Mouse (Mus musculus): ENCODE data around the gene Scn9a.

GRCm38 (mm10) chr2:66436286-66436685, 198.5 kb downstream of the Scn9a start:
- TF ChIP-seq E2F4 (IDR thresholded peaks at IDR 0.05; ENCODE audit: insufficient read depth) (no peak), MYOG (IDR thresholded peaks at IDR 0.05; ENCODE audit: control insufficient read depth in 1 of 3, insufficient read depth in 1 of 3, insufficient read length in 2 of 3, low read depth in 2 of 3) (no peak), POLR2A (IDR thresholded peaks at IDR 0.05; ENCODE audit: insufficient read length, low read depth) (no peak), POLR2AphosphoS2 (IDR thresholded peaks at IDR 0.05; ENCODE audit: insufficient read length, low read depth) (no peak), USF1 (IDR thresholded peaks at IDR 0.05; ENCODE audit: low read depth) (no peak), CEBPB (IDR thresholded peaks at IDR 0.05; ENCODE audit: insufficient read depth, poor library complexity, severe bottlenecking) (no peak), MAX (IDR thresholded peaks at IDR 0.05; ENCODE audit: low read depth) (no peak), TCF12 (IDR thresholded peaks at IDR 0.05; ENCODE audit: insufficient read depth, poor library complexity, severe bottlenecking) (no peak), TCF3 (IDR thresholded peaks at IDR 0.05; ENCODE audit: insufficient read length, low read depth) (no peak)

Data from myocyte (in vitro differentiated cells).